Mouse (Mus musculus): ENCODE results near the gene Gm20834. TPM values are rescaled to one million over a fixed set of nuclear protein-coding genes. Genes with fewer than 3 reads are reported as not detected.
"Not testable (repeated sequence)": the region's sequence is repeated elsewhere in the genome, so short reads cannot be mapped to it uniquely, and the experiment has no call there.

Gm20834 gene
- not detected in 2 replicates for polyA plus RNA-seq (2015; fragmentation: Nextera tagmentation; extraction: Ambion mirVana)

DNA sequence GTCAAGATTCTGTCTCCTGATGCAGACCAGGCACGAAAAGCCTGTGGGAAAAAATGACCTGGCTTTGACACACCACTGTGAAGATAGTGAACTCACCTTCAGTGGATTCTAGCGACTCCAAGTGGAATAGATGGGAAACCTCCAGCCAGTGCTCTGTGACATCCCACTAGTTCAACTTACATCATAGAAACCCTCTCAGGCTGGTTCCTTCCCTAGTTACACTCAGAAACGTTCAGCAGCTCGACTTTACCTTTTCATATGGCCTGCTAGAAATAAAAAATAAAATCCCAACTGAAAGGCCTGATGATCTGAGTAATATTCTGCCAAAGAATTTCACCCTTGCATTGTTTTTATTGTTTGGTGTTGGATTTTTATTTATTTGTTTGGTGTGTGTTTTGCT lies at the start of gene Gm20834:
TSS of gene Gm20834 (minus strand) at position 101 of the 400 bp plus-strand sequence.
- H3K4me1 ChIP-seq; H3K4me2 ChIP-seq; H3K9me3 ChIP-seq; H3K4me3 ChIP-seq; ATAC-seq (replicated peaks); H3K36me3 ChIP-seq (replicated peaks); H3K9ac ChIP-seq; H3K27me3 ChIP-seq (replicated peaks); H3K27ac ChIP-seq: not testable (repeated sequence)
- 52% methylated on average over 4 of the region's 4 CpGs for WGBS

Other genes starting within 250 kb of the Gm20834 start
- gene Gm21310, start 177.4 kb downstream of the Gm20834 start, polyA plus RNA-seq (2015; fragmentation: Nextera tagmentation; extraction: Ambion mirVana): not detected in 2 replicates
- not detected in 2 replicates for gene Gm28510, start 88.1 kb upstream of the Gm20834 start, polyA plus RNA-seq (2015; fragmentation: Nextera tagmentation; extraction: Ambion mirVana)
- gene Gm20737, start 211.5 kb upstream of the Gm20834 start, polyA plus RNA-seq (2015; fragmentation: Nextera tagmentation; extraction: Ambion mirVana): not detected in 2 replicates
- not detected in 2 replicates for gene Gm21775, start 228.9 kb upstream of the Gm20834 start, polyA plus RNA-seq (2015; fragmentation: Nextera tagmentation; extraction: Ambion mirVana)